Mouse (Mus musculus): ENCODE results near the gene Slc35e3.
A peak's percentile ranks its signal among the peaks of the same experiment; 100 is the strongest.
"Not testable (repeated sequence)": the region's sequence is repeated elsewhere in the genome, so short reads cannot be mapped to it uniquely, and the experiment has no call there.

The Slc35e3 gene

DNA sequence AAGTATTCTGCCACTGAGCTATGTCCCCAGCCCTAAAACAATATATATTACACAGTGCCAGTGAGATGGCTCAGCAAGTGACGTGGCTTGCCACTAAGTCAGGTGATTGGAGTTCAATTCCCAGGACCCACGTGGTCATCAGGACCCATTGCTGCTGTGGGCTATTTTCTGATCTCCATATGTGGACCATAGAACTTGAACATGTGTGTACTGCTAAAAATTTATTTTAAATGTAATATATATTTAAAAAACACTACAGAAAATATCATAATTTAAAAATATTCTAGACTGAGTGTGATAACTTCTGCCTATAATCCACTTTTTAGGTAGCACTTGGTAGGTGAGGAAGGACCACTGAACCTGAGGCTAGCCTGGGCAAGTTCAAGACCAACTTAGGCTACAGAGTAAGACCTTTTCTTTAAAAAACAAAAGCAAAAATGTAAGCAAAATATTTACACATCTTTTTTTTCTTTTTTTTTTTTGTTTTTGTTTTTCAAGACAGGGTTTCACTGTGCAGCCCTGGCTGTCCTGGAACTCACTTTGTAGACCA, 16.2 kb upstream of the Slc35e3 start:
- DNase-seq (ENCODE audit: low spot score in 2 of 2) = no peak

DNA sequence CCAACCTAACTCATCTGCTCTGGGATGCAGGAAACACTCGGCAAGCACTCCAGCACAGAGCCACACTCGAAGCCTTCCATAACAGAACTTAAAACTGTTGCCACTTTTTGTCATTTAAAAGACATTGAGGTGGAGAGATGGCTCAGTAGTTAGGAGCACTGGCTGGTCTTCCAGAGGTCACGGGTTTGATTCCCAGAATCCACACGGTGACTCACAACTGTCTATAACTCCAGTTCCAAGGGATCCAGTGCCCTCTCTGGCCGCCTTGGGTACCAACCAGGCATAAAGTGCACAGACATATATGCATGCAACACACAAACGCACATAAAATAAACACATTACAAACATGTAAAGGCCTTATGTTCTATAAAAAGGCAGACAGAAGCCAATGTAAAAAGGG, 15.4 kb upstream of the Slc35e3 start:
- DNase-seq (ENCODE audit: low spot score in 2 of 2) = no peak

GRCm38 (mm10) chr10:117760831-117761335, 14.7 kb upstream of the Slc35e3 start:
- no peak for DNase-seq (ENCODE audit: low spot score in 2 of 2)

GRCm38 (mm10) chr10:117759844-117760630, 13.9 kb upstream of the Slc35e3 start:
- DNase-seq (ENCODE audit: low spot score in 2 of 2) = no peak

DNA sequence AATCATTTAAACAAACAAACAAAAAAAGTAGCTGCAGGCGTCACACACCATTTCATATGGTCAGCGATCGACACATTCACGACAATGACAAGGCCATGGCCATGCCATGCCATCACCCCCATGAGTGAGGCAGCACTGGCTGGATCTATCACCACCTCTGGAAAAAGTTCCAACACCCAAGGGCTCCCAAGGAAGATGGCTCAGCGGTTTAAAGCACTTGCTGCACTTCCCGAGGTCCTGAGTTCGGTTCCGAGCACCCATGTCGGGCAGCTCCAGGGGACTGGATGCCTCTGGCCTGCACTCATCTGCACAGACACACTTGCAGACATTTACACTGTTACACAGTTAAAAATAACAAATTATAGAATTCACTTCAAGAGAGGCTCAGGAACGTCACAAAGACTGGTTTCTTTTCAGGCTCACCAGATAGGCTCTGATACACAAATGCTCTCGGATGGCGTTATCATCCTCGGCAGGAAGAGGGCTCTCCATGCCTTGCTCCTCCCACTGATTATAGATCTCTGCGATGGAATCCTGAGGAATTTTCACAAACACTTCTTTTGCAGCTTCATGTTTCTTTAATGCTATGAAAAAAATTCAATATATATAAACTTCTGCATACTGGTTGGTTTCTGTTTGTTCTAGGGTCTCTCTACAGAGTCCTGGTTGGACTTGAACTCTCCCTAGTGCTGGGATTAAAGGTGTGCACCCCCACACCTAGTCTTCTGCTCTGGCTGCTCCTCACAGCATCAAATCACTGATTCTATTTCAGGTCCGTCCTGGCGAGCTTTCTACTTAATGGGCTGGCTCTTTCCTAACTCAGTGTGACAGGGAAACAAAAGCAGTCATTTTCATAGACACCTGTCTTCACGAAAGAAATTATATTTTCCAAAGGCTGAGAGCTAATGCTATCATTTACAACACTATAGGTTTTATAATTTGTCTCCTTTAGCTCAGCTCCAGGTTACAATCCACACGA, 12.9 kb upstream of the Slc35e3 start:
- DNase-seq (ENCODE audit: low spot score in 2 of 2) = no peak

- DNase-seq (ENCODE audit: low spot score in 2 of 2) = not testable (repeated sequence)
These were observed 12.2 kb upstream of the Slc35e3 start for GRCm38 (mm10) chr10:117758344-117758743.

- DNase-seq (ENCODE audit: low spot score in 2 of 2) = no peak
These were observed 11.7 kb upstream of the Slc35e3 start for GRCm38 (mm10) chr10:117757796-117758342.

GRCm38 (mm10) chr10:117757259-117757658, 11.1 kb upstream of the Slc35e3 start:
- no peak for DNase-seq (ENCODE audit: low spot score in 2 of 2)

- no peak for DNase-seq (ENCODE audit: low spot score in 2 of 2)
These were observed 10.6 kb upstream of the Slc35e3 start for GRCm38 (mm10) chr10:117756784-117757183.

GRCm38 (mm10) chr10:117755799-117756467, 9.8 kb upstream of the Slc35e3 start:
- DNase-seq (ENCODE audit: low spot score in 2 of 2) = no peak

DNA sequence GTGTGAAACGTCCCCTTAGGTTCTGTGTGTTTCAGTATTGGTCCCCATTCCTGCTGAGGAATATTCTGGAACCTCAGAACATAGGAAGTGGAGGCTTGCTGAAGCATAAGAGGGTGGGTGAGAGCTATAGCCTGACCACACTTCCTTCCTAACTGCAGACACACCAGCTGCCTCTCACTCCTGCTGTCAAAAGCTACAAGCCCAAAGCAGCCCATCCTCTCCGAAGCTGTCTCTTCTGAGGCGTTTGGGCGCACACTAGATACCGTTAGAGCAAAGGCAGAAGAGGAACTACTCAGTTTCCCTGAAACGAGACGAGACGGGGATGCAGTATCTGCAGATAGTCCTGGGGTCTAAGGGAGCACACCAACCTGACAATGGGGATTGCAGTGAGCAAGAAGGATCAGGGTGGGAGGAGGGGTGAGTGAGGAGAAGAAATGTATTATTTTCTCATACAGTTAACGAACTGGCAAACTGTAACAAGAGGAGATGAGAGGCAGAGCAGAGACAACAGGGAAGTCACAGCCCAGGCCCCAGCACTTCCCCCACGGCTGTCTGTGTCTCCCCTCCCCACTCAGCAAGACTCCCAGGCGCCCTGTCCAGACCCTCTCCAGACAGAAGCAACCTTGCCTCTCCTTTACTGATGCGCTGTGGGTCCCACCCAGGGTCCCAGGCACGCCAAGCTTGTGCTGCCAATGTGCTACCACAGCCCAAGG, 9.1 kb upstream of the Slc35e3 start:
- peak in 1 of 2 experiments; percentile 15 for DNase-seq (ENCODE audit: low spot score in 2 of 2)

DNA sequence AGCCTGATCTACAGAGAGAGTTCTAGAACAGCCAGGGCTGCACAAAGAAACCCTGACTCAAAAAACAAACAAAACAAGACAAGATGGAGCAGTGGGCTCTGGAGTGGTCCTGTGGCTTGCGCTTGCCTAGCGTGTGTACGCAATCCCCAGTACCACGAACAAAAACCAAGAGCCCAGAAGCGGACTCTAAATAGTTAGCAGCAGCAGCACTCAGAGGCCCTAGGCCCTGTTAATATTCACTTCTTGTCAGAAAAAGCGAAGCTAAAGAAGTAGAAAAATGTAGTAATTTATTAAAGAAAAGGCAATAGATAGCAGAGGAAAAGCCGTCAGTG, 8.4 kb upstream of the Slc35e3 start:
- no peak for DNase-seq (ENCODE audit: low spot score in 2 of 2)

- DNase-seq (ENCODE audit: low spot score in 2 of 2) = no peak
These were observed 7.8 kb upstream of the Slc35e3 start for GRCm38 (mm10) chr10:117753711-117754608.

DNA sequence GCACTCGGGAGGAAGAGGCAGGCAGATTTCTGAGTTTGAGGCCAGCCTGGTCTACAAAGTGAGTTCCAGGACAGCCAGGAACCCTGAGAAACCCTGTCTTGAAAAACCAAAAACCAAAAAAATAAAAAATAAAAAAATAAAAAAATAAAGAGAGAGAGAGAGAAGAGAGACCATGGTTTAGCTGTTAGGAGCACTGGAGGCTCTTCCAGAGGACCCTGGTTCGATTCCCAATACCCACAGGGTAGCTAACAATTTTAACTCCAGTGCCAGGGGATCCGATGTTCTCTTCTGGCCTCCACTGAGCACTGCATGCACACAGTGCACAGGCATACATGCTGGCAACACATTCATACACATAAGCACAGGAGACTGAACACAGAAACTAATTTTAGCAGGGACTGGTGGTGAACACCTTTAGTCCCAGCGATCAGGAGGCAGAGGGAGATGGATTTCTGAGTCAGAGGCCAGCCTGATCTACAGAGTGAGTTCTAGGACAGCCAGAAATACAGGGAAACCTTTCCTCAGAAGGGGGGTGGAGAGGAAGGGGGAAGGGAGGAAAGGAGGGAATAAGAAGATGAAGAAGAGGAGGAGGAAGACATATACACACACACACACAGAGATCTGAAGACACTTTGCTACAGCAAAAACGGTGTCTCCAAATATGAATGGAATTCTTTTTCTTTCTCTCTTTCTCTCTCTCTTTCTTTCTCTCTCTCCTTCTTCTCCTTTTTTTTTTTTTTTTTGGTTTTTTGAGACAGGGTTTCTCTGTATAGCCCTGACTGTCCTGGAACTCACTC, 6.9 kb upstream of the Slc35e3 start:
- DNase-seq (ENCODE audit: low spot score in 2 of 2) = no peak

- DNase-seq (ENCODE audit: low spot score in 2 of 2) = no peak
These were observed 6.2 kb upstream of the Slc35e3 start for GRCm38 (mm10) chr10:117752304-117752821.

DNA sequence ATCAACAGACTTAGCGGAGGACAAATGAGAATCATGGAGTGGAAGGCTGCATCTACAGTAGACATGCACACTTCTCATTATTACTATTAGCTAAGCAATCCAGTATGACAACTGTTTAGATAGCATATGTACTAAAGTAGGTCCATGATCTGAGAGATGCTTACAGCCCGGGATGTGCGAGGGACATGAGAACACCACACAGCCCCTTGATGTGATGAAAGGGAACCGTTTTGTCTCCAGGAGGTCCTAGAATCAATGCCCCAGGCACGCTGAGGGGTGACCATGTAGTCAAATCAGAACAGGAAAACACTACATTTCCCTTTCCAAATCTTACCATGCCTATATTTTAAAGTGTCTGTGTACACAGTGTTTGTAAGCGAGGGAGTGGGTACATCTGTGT, 5.6 kb upstream of the Slc35e3 start:
- DNase-seq (ENCODE audit: low spot score in 2 of 2) = no peak

- no peak for DNase-seq (ENCODE audit: low spot score in 2 of 2)
These were observed 5.1 kb upstream of the Slc35e3 start for GRCm38 (mm10) chr10:117751282-117751610.

DNA sequence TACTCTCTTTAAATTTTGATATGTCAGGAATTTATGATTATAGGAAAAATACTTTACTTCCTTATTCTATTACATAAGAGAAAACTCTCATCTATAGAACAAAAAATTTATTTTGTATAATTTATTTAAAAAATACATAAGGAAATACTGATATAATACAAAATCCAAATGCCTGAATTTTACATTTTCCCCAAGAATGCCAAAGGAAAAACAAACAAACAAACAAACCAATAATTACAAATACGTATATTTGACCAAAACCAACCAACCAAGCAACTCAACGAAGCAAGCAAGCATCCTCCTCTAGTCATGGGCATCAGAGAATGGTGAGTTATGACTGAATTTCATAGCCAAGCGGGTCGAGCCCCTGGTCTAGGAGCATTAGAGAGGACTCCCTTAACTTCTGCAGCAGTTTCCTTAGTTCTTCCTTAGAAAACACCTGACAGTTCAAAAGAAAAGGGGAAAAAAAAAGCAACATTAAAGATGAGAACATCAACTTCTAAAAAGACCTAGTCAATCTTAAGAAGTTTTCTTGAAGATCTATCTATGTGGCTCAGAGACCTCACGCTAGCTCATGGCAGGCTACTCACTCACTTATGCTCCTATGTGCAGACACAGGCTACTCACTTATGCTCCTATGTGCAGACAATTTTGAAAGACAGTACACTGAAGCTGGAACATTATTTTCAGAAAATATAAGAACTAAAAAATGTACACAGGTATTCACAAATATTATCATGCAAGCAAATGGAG, 4.5 kb upstream of the Slc35e3 start:
- no peak for DNase-seq (ENCODE audit: low spot score in 2 of 2)
